Mouse (Mus musculus): ENCODE measurements around the gene Nubp2. TPM values are rescaled to one million over a fixed set of nuclear protein-coding genes. Genes with fewer than 3 reads are reported as not detected.

Nubp2 gene
- total RNA-seq, 2 experiments from 2014 or later = 32.7 to 33.6 TPM

Other genes starting within 250 kb of the Nubp2 start
- 10 to 100 TPM; 48.0 to 49.9 TPM for gene Slc9a3r2, start 236.0 kb downstream of the Nubp2 start, total RNA-seq (2021)
- 1 to 10 TPM in 1 of 2 experiments, not detected in 1; 1.2 TPM for gene Npw, start 227.9 kb downstream of the Nubp2 start, total RNA-seq (2021)
- 10 to 100 TPM; 38.5 to 39.3 TPM for gene Zfp598, start 216.7 kb downstream of the Nubp2 start, total RNA-seq (2021)
- 100 to 1,000 TPM; 203 to 214 TPM for gene Syngr3, start 196.4 kb downstream of the Nubp2 start, total RNA-seq (2021)
- 10 to 100 TPM; 19.9 to 20.2 TPM for gene Gfer, start 190.2 kb downstream of the Nubp2 start, total RNA-seq (2021)
- 1 to 10 TPM; 3.1 to 3.7 TPM for gene Noxo1, start 190.1 kb downstream of the Nubp2 start, total RNA-seq (2021)
- gene Tbl3, start 178.7 kb downstream of the Nubp2 start, total RNA-seq (2021) = 10 to 100 TPM; 26.1 to 27.4 TPM
- gene Rnf151, start 168.3 kb downstream of the Nubp2 start, total RNA-seq (2021) = not detected
- gene Rps2, start 168.2 kb downstream of the Nubp2 start, total RNA-seq (2021) = 100 to 1,000 TPM; 300 to 313 TPM
- 100 to 1,000 TPM; 196 to 198 TPM for gene Ndufb10, start 161.9 kb downstream of the Nubp2 start, total RNA-seq (2021)
- under 1 TPM in 1 of 2 experiments, not detected in 1; 0.34 TPM for gene Rpl3l, start 158.5 kb downstream of the Nubp2 start, total RNA-seq (2021)
- 10 to 100 TPM; 31.4 to 35.8 TPM for gene Msrb1, start 149.7 kb downstream of the Nubp2 start, total RNA-seq (2021)
- under 1 TPM; 0.48 to 0.73 TPM for gene Hs3st6, start 133.4 kb downstream of the Nubp2 start, total RNA-seq (2021)
- not detected for gene Meiob, start 82.1 kb downstream of the Nubp2 start, total RNA-seq (2021)
- gene Hagh, start 46.2 kb downstream of the Nubp2 start, total RNA-seq (2021) = 100 to 1,000 TPM; 133 to 141 TPM
- 10 to 100 TPM; 17.6 to 20.9 TPM for gene Fahd1, start 36.0 kb downstream of the Nubp2 start, total RNA-seq (2021)
- gene Igfals, start 20.4 kb downstream of the Nubp2 start, total RNA-seq (2021) = not detected
- gene Spsb3, start 294 bp upstream of the Nubp2 start, total RNA-seq (2021) = 10 to 100 TPM; 57.9 to 58.0 TPM
- 10 to 100 TPM; 52.9 to 59.1 TPM for gene Eme2, start 8.7 kb upstream of the Nubp2 start, total RNA-seq (2021)
- gene Mrps34, start 8.8 kb upstream of the Nubp2 start, total RNA-seq (2021) = 10 to 100 TPM; 64.6 to 69.9 TPM
- gene Nme3, start 10.2 kb upstream of the Nubp2 start, total RNA-seq (2021) = 10 to 100 TPM; 47.4 to 47.5 TPM
- gene Mapk8ip3, start 50.6 kb upstream of the Nubp2 start, total RNA-seq (2021) = 100 to 1,000 TPM; 345 to 372 TPM
- gene Jpt2, start 74.3 kb upstream of the Nubp2 start, total RNA-seq (2021) = 1 to 10 TPM; 5.5 to 5.6 TPM
- 10 to 100 TPM; 25.7 to 26.6 TPM for gene Cramp1l, start 129.4 kb upstream of the Nubp2 start, total RNA-seq (2021)
- 10 to 100 TPM; 21.9 to 23.0 TPM for gene Ift140, start 129.7 kb upstream of the Nubp2 start, total RNA-seq (2021)
- 10 to 100 TPM; 10.5 to 11.8 TPM for gene Tmem204, start 197.2 kb upstream of the Nubp2 start, total RNA-seq (2021)
- 10 to 100 TPM; 26.3 to 28.7 TPM for gene Telo2, start 229.6 kb upstream of the Nubp2 start, total RNA-seq (2021)
- gene Ptx4, start 234.4 kb upstream of the Nubp2 start, total RNA-seq (2021) = under 1 TPM; 0.46 to 0.76 TPM
- gene Clcn7, start 247.0 kb upstream of the Nubp2 start, total RNA-seq (2021) = 10 to 100 TPM; 51.4 to 52.3 TPM

All from left cerebral cortex, postnatal 25 days (tissue).